Mouse (Mus musculus) bone marrow macrophage, adult 2 months (primary cell): ENCODE data around the gene Mob3b.

Experiments used
- CTCF ChIP-seq: IDR thresholded peaks from 2 replicates; pipeline ENCODE4 v1.5.1; 2012; ENCODE audit warnings: low read depth, mild to moderate bottlenecking, low read length, moderate library complexity
- POLR2A ChIP-seq: IDR thresholded peaks from 2 replicates; pipeline ENCODE4 v1.6.1; 2012; ENCODE audit warnings: mild to moderate bottlenecking, low read depth, low read length, borderline replicate concordance

GRCm38 (mm10) chr4:35098552-35098951 is 58.7 kb downstream of the Mob3b start:
- TF ChIP-seq POLR2A (no peak), CTCF (no peak)
